Mouse (Mus musculus) midbrain, embryonic 16.5 days (tissue): ENCODE results near the gene Naa50. TPM values are rescaled to one million over a fixed set of nuclear protein-coding genes. Genes with fewer than 3 reads are reported as not detected.
A peak's percentile ranks its signal among the peaks of the same experiment; 100 is the strongest.

Experiments used
- ATAC-seq: fragments of 200-750 bp; cut with Nextera tagmentation; 2 replicates; pipeline ENCODE4 v1.8.0; 2017; ENCODE audit warnings: moderate TSS enrichment
- H3K27ac ChIP-seq: fragments of 300-500 bp; sonication (generic); 2 replicates; pipeline ENCODE4 v1.5.1; 2014; ENCODE audit warnings: mild to moderate bottlenecking, low read length, mixed read lengths
- H3K27me3 ChIP-seq: fragments of 300-500 bp; sonication (generic); 2 replicates; pipeline ENCODE4 v1.6.1; 2014; ENCODE audit warnings: low read depth, low read length, mixed read lengths; ENCODE audit not compliant: control insufficient read depth, insufficient read depth
- H3K36me3 ChIP-seq: fragments of 300-500 bp; sonication (generic); 2 replicates; pipeline ENCODE4 v1.6.1; 2014; ENCODE audit warnings: mild to moderate bottlenecking, low read length, moderate library complexity, mixed read lengths; ENCODE audit not compliant: control insufficient read depth, insufficient read depth
- H3K4me1 ChIP-seq: fragments of 300-500 bp; sonication (generic); 2 replicates; pipeline ENCODE4 v1.6.1; 2014; ENCODE audit warnings: mild to moderate bottlenecking, low read length, mixed read lengths; ENCODE audit not compliant: control insufficient read depth, insufficient read depth
- H3K4me2 ChIP-seq: fragments of 300-500 bp; sonication (generic); 2 replicates; pipeline ENCODE4 v1.6.1; 2014; ENCODE audit warnings: mild to moderate bottlenecking, low read length, mixed read lengths
- H3K4me3 ChIP-seq: fragments of 300-500 bp; sonication (generic); 2 replicates; pipeline ENCODE4 v1.5.1; 2014; ENCODE audit warnings: low read depth, mild to moderate bottlenecking, low read length, moderate library complexity, mixed read lengths
- H3K9ac ChIP-seq: fragments of 300-500 bp; sonication (generic); 2 replicates; pipeline ENCODE4 v1.6.1; 2014; ENCODE audit warnings: low read depth, low read length, mixed read lengths
- H3K9me3 ChIP-seq: fragments of 300-500 bp; sonication (generic); replicated peaks from 2 replicates; pipeline ENCODE4 v1.6.1; 2014; ENCODE audit warnings: mild to moderate bottlenecking, low read length, mixed read lengths; ENCODE audit not compliant: control insufficient read depth, poor library complexity, severe bottlenecking
- WGBS: fragments of 180-500 bp; shearing (Covaris S2); extraction: QIAGEN DNeasy Blood & Tissue Kit; methylation state at CpG from one replicate; pipeline ENCODE4 v1.1.7; 2014; 5-methylcytosine and 5-hydroxymethylcytosine counted together
- polyA plus RNA-seq: library from polyadenylated mRNA; unstranded; fragments of >200 nt; fragmentation: Nextera tagmentation; extraction: Ambion mirVana; gene quantifications from 2 replicates; pipeline ENCODE4 v1.2.1, GENCODE M21; 2015

Naa50 gene
- polyA plus RNA-seq, 1 experiment from 2014 or later = 59.8 TPM

DNA sequence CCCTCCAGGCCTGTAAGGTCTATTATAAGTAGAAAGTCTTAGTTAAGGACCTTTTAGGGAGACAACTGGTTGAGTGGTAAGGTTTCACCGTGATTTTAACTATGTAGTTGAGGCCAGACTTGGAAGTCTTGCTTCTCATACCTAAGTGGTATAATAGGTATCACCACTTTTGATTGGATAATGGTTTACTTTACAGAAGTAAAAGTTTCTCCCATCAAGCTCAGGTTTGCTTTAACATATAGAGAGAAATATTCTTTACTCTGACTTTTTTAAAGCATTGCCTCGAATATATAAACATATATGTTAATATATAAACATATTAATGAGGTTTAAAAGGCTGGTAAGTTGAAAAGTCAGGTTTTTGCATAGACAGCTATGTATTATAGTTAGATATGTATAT lies 24.2 kb downstream of the Naa50 start:
- Histone ChIP-seq H3K4me2 (no peak overlapping the region), H3K9me3 (no peaks in the 10 kb centered on the region), H3K9ac (no peak overlapping the region), H3K27me3 (no peaks in the 10 kb centered on the region; the same call in 1 of the 2 replicates), H3K36me3 (0 out of 2 replicates have a peak, but pooled peaks cover 3% of the 10 kb centered on the region), H3K27ac (no peak overlapping the region), H3K4me1 (no peaks in the 10 kb centered on the region), H3K4me3 (no peak overlapping the region)
- 91% methylated on average over 2 of the region's 2 CpGs for WGBS
- no peak for ATAC-seq

DNA sequence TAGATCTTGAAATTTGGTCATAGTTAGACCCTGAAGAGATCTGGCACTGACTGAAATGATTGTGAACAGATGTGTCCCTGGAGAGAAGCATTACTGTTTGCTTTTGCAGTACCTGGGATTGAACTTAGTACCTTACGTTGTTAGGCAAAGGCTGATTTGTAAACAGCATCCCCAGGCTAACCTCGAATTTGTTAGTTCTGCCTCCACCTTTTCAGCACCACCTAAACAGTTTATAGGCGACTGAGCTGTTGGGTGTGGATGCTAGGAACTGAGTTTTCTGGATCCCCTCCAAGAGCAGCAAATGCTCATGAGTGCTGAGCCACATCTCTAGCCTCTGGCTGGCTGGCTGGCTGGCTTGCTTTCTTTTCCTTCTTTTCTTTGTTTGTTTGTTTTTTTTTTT lies 25.6 kb downstream of the Naa50 start:
- no peak for ATAC-seq
- WGBS = 77% methylated on average over 3 of the region's 3 CpGs
- Histone ChIP-seq H3K27me3 (no peaks in the 10 kb centered on the region; the same call in 1 of the 2 replicates), H3K27ac (no peak overlapping the region), H3K4me2 (no peak overlapping the region), H3K4me1 (no peaks in the 10 kb centered on the region), H3K9ac (no peak overlapping the region), H3K36me3 (0 out of 2 replicates have a peak, but pooled peaks cover 3% of the 10 kb centered on the region), H3K9me3 (no peaks in the 10 kb centered on the region), H3K4me3 (no peak overlapping the region)

- H3K4me3 ChIP-seq = no peak overlapping the region
- H3K9me3 ChIP-seq = no peaks in the 10 kb centered on the region
- H3K4me2 ChIP-seq = no peak overlapping the region
- H3K27ac ChIP-seq = no peak overlapping the region
- WGBS = 89% methylated on average over 4 of the region's 4 CpGs
- H3K27me3 ChIP-seq = no peaks in the 10 kb centered on the region; the same call in 1 of the 2 replicates
- no peak overlapping the region for H3K9ac ChIP-seq
- H3K4me1 ChIP-seq = peaks cover 5% of the 10 kb centered on the region
- H3K36me3 ChIP-seq = no peaks in the 10 kb centered on the region
- no peak for ATAC-seq
Observed at GRCm38 (mm10) chr16:44168990-44169389, 29.4 kb downstream of the Naa50 start.

GRCm38 (mm10) chr16:44172297-44173154 lies 32.9 kb downstream of the Naa50 start:
- Histone ChIP-seq H3K4me1 (peaks cover 18% of the 10 kb centered on the region), H3K4me3 (peak overlapping the region; percentile 75), H3K27ac (peak overlapping the region; percentile 83), H3K36me3 (no peaks in the 10 kb centered on the region), H3K9me3 (no peaks in the 10 kb centered on the region), H3K9ac (peak overlapping the region; percentile 78), H3K27me3 (no peaks in the 10 kb centered on the region), H3K4me2 (peak overlapping the region; percentile 94)
- WGBS = under 1% methylated on average over 26 of the region's 26 CpGs
- peak; percentile 100 for ATAC-seq

- Histone ChIP-seq H3K36me3 (no peaks in the 10 kb centered on the region), H3K4me3 (peak within 1 kb of the TSS; percentile 75), H3K27me3 (no peaks in the 10 kb centered on the region), H3K4me1 (peaks cover 18% of the 10 kb centered on the region), H3K4me2 (peak within 1 kb of the TSS; percentile 94), H3K9ac (peak within 1 kb of the TSS; percentile 78), H3K9me3 (no peaks in the 10 kb centered on the region), H3K27ac (peak within 1 kb of the TSS; percentile 83)
- 0% methylated on average over 34 of the region's 77 CpGs for WGBS
- peak; percentile 70 for ATAC-seq
Observed at GRCm38 (mm10) chr16:44173155-44173941, 33.7 kb downstream of the Naa50 start, which contains the start of gene Usf3. Gene Usf3 (plus strand): TSS chr16:44173246.

DNA sequence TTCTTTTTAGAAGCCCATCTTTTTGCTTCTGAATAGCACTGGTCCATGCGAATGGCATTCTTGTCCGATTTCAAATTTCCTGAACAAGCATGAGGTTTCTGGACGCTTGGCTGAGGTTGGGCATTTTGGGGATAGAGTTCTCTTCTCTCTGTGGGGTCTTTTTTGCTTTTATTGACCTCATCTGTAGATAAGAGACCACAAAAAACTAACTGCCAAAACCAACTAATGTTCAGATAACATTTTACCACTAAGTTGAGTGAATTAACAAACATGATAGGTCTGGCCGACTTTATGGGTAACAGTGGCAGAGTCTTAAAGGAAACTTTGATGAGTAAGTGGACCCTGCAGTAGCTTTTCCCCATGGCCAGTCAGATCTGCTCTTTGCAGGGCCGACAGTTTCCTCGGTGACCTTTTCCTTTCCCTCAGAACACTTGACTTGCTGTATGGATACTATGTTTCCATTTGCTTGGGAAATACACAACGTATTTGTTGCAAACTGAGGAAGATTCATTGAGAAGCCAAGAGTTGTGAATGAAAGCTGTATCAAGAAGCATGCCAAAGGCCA lies 34.4 kb downstream of the Naa50 start:
- Histone ChIP-seq H3K4me1 (peaks cover 18% of the 10 kb centered on the region), H3K4me3 (peak overlapping the region; percentile 75), H3K36me3 (no peaks in the 10 kb centered on the region), H3K4me2 (peak overlapping the region; percentile 79), H3K9me3 (no peaks in the 10 kb centered on the region), H3K9ac (peak overlapping the region; percentile 78), H3K27ac (no peak overlapping the region; the same call in 1 of the 2 replicates), H3K27me3 (no peaks in the 10 kb centered on the region)
- no peak for ATAC-seq
- 23% methylated on average over 7 of the region's 7 CpGs for WGBS

- ATAC-seq = no peak
- H3K4me2 ChIP-seq = no peak overlapping the region
- no peak overlapping the region for H3K27ac ChIP-seq
- no peaks in the 10 kb centered on the region for H3K36me3 ChIP-seq
- H3K9ac ChIP-seq = no peak overlapping the region
- no peaks in the 10 kb centered on the region for H3K9me3 ChIP-seq
- no peaks in the 10 kb centered on the region for H3K27me3 ChIP-seq
- no peak overlapping the region for H3K4me3 ChIP-seq
- 87% methylated on average over 1 of the region's 1 CpGs for WGBS
- peaks cover 18% of the 10 kb centered on the region for H3K4me1 ChIP-seq
Observed at GRCm38 (mm10) chr16:44175001-44175400, 35.4 kb downstream of the Naa50 start.

DNA sequence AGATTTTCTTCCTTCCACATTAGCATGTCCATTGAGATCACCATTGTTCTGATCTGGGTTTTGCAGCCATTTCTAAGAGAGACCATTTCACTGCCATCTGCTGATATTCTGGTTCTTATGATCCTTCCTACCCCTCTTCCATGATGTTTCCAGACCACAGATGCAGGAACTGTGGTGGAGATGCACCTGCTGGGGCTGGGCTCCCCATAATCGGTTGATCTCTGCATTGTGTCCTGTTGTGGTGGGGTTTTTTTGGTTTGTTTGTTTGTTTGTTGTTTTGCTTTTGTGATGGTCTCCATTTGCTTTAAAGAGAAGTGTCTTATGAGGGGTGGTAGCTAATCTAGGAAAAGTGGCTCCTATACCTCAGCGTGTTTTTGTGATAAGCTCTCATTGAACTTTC lies 36.9 kb downstream of the Naa50 start:
- no peak overlapping the region for H3K4me3 ChIP-seq
- H3K4me1 ChIP-seq = peaks cover 18% of the 10 kb centered on the region
- WGBS = 98% methylated on average over 2 of the region's 2 CpGs
- H3K9ac ChIP-seq = no peak overlapping the region
- H3K4me2 ChIP-seq = no peak overlapping the region
- no peaks in the 10 kb centered on the region for H3K27me3 ChIP-seq
- H3K9me3 ChIP-seq = no peaks in the 10 kb centered on the region
- no peak overlapping the region for H3K27ac ChIP-seq
- no peaks in the 10 kb centered on the region for H3K36me3 ChIP-seq
- ATAC-seq = no peak
